Mouse (Mus musculus) intestine, embryonic 15.5 days (tissue): Measurements from ENCODE around the gene Msh5. TPM values are rescaled to one million over a fixed set of nuclear protein-coding genes. Genes with fewer than 3 reads are reported as not detected.

Experiments used
- ATAC-seq: fragments of 200-750 bp; cut with Nextera tagmentation; 2 replicates; pipeline ENCODE4 v1.8.0; 2017; ENCODE audit warnings: moderate TSS enrichment, moderate library complexity
- H3K27ac ChIP-seq: fragments of 300-500 bp; sonication (generic); 2 replicates; pipeline ENCODE4 v1.5.1; 2015; ENCODE audit warnings: mild to moderate bottlenecking, inconsistent platforms
- H3K27me3 ChIP-seq: fragments of 300-500 bp; sonication (generic); replicated peaks from 2 replicates; pipeline ENCODE4 v1.6.1; 2015; ENCODE audit warnings: inconsistent platforms
- H3K36me3 ChIP-seq: fragments of 300-500 bp; sonication (generic); 2 replicates; pipeline ENCODE4 v1.6.1; 2015; ENCODE audit warnings: inconsistent platforms
- H3K4me1 ChIP-seq: fragments of 300-500 bp; sonication (generic); replicated peaks from 2 replicates; pipeline ENCODE4 v1.6.1; 2015; ENCODE audit warnings: inconsistent platforms
- H3K4me2 ChIP-seq: fragments of 300-500 bp; sonication (generic); replicated peaks from 2 replicates; pipeline ENCODE4 v1.6.1; 2015; ENCODE audit warnings: mild to moderate bottlenecking, inconsistent platforms
- H3K4me3 ChIP-seq: fragments of 300-500 bp; sonication (generic); replicated peaks from 2 replicates; pipeline ENCODE4 v1.5.1; 2015; ENCODE audit warnings: inconsistent platforms
- H3K9ac ChIP-seq: fragments of 300-500 bp; sonication (generic); 2 replicates; pipeline ENCODE4 v1.6.1; 2015; ENCODE audit warnings: inconsistent platforms
- H3K9me3 ChIP-seq: fragments of 300-500 bp; sonication (generic); 2 replicates; pipeline ENCODE4 v1.6.1; 2016; ENCODE audit warnings: inconsistent platforms
- WGBS: fragments of 180-500 bp; shearing (Covaris S2); methylation state at CpG from one replicate; pipeline ENCODE4 v1.1.7; 2015; 5-methylcytosine and 5-hydroxymethylcytosine counted together
- polyA plus RNA-seq: library from polyadenylated mRNA; unstranded; fragments of >200 nt; fragmentation: Nextera tagmentation; extraction: Ambion mirVana; gene quantifications from 2 replicates; pipeline ENCODE4 v1.2.1, GENCODE M21; 2015

Msh5 gene
- polyA plus RNA-seq, 1 experiment from 2014 or later = 3.1 TPM

GRCm38 (mm10) chr17:35024261-35024660 lies 22.3 kb downstream of the Msh5 start:
- H3K4me1 ChIP-seq = peaks cover 47% of the 10 kb centered on the region
- H3K36me3 ChIP-seq = no peaks in the 10 kb centered on the region
- H3K27ac ChIP-seq = no peak overlapping the region
- H3K4me2 ChIP-seq = no peak overlapping the region
- H3K27me3 ChIP-seq = no peaks in the 10 kb centered on the region
- WGBS = 71% methylated on average over 13 of the region's 13 CpGs
- no peak for ATAC-seq
- H3K4me3 ChIP-seq = no peak overlapping the region
- H3K9me3 ChIP-seq = no peaks in the 10 kb centered on the region
- H3K9ac ChIP-seq = peak overlapping the region; percentile 26; the same call in 1 of the 2 replicates

DNA sequence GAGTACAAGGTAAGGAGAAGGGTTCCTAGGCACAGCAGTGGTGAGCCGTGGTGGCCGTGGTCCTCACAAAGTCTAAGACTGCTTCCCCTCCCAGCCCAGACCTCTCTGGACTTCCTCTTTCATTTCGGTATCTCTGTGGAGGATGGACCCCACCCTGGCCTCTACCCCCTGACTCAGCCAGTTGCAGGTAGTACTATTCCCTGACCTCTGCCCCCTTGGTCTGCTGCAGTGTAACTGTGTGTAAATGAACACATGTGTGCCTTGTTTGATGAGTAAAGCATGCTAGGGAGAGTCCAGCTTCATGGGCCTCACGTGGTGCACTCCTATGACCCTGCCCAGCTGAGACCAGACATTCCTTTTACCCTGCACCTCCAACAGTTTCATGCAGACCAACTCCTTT lies 22.8 kb downstream of the Msh5 start:
- H3K9me3 ChIP-seq = no peaks in the 10 kb centered on the region
- no peaks in the 10 kb centered on the region for H3K27me3 ChIP-seq
- peak; percentile 51 for ATAC-seq
- WGBS = 47% methylated on average over 4 of the region's 4 CpGs
- H3K9ac ChIP-seq = 0 out of 2 replicates have a peak overlapping the region, but pooled peaks have one; percentile 26
- H3K4me2 ChIP-seq = no peak overlapping the region
- no peak overlapping the region for H3K4me3 ChIP-seq
- H3K4me1 ChIP-seq = peaks cover 43% of the 10 kb centered on the region
- H3K36me3 ChIP-seq = no peaks in the 10 kb centered on the region
- no peak overlapping the region for H3K27ac ChIP-seq

DNA sequence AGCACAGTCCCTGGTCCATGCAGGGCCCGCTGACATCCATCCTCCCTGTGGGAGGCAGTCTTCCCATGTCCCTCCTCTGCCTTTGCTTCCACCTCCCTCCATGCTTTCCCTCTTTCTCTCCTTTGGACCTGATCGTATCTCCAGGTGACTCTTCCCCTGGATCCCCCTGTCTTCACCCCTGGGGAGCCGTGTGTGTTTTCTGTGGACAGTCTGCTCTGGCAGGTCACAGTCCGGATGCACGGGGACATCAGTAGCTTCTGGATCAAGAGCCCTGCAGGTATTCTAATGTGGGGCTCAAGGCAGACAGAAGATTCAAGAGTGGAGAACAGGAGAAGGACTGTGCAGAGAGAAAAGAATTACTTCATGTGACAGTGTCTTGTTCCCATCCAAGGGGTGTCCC lies 23.3 kb downstream of the Msh5 start:
- Histone ChIP-seq H3K4me2 (no peak overlapping the region), H3K9me3 (no peaks in the 10 kb centered on the region), H3K4me1 (peaks cover 39% of the 10 kb centered on the region), H3K36me3 (no peaks in the 10 kb centered on the region), H3K4me3 (no peak overlapping the region), H3K27ac (no peak overlapping the region), H3K27me3 (no peaks in the 10 kb centered on the region), H3K9ac (no peak overlapping the region)
- ATAC-seq = no peak
- WGBS = 86% methylated on average over 5 of the region's 5 CpGs

GRCm38 (mm10) chr17:35022541-35023060 lies 23.9 kb downstream of the Msh5 start:
- Histone ChIP-seq H3K9me3 (no peaks in the 10 kb centered on the region), H3K4me2 (no peak overlapping the region), H3K27ac (no peak overlapping the region), H3K36me3 (no peaks in the 10 kb centered on the region), H3K27me3 (no peaks in the 10 kb centered on the region), H3K9ac (no peak overlapping the region), H3K4me1 (peaks cover 37% of the 10 kb centered on the region), H3K4me3 (no peak overlapping the region)
- ATAC-seq = no peak
- 94% methylated on average over 8 of the region's 8 CpGs for WGBS

GRCm38 (mm10) chr17:35021842-35022477 lies 24.6 kb downstream of the Msh5 start:
- no peak overlapping the region for H3K4me2 ChIP-seq
- no peak overlapping the region for H3K4me3 ChIP-seq
- no peak overlapping the region; the same call in 1 of the 2 replicates for H3K27ac ChIP-seq
- H3K9ac ChIP-seq = no peak overlapping the region
- H3K9me3 ChIP-seq = no peaks in the 10 kb centered on the region
- no peaks in the 10 kb centered on the region for H3K27me3 ChIP-seq
- 41% methylated on average over 6 of the region's 6 CpGs for WGBS
- no peaks in the 10 kb centered on the region for H3K36me3 ChIP-seq
- peak; percentile 39; the same call in 1 of the 2 replicates for ATAC-seq
- H3K4me1 ChIP-seq = peaks cover 36% of the 10 kb centered on the region

DNA sequence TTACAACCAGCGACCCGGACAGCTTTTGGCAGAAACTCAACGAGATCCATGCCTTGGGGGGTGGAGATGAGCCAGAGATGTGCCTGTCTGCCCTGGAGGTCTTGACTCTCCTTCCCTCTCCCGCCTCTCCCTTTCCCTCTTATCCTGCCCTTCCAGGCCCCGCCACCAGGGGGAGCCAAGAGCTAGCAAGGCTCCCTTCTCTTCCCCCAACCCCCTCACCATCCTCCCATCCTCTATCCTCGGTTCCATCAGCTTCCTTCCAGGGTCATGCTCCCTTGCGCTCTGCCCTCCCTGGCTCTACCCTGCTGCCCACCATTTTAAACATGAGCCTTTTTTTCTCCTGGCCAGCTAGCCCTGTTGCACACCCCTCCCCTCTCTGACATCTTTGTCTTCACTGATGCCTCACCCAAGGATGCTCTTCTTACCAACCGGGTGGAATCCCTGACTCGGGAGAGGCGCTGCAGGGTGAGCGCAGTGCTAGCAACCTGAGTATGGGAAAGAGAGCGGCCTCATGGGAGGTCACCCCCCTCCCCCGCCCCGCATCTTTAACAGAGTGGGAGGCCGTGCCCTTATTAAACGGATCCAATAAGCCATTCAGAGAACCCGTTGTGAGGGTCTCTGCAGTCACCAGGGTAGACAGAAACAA lies 25.3 kb downstream of the Msh5 start:
- Histone ChIP-seq H3K36me3 (peaks cover 1% of the 10 kb centered on the region; the same call in 1 of the 2 replicates), H3K4me3 (no peak overlapping the region), H3K4me2 (peak overlapping the region; percentile 35), H3K27me3 (no peaks in the 10 kb centered on the region), H3K9me3 (no peaks in the 10 kb centered on the region), H3K4me1 (peaks cover 39% of the 10 kb centered on the region), H3K9ac (no peak overlapping the region), H3K27ac (no peak overlapping the region)
- ATAC-seq = peak; percentile 24
- 14% methylated on average over 17 of the region's 17 CpGs for WGBS

DNA sequence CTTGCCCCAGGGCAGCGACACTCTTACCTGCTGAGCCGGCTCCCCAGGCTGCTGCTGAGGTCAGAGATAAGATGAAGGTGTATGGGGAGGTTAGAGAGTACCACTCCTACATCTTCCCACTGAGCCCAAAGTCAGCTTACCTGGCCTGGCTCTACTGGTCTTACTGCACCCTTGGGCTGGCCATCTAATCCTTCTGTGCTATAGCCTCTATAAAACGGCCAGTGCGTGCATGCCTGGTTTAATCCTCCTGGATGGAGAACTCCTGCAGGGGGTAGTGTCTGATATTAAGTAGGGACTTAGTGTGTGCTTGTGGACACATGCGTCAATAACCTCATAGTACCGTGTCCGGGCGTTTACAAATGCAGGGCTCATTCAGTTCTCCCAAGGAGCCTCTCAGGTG lies 26.0 kb downstream of the Msh5 start:
- H3K9ac ChIP-seq = no peak overlapping the region
- no peak for ATAC-seq
- WGBS = 84% methylated on average over 8 of the region's 8 CpGs
- H3K4me1 ChIP-seq = peaks cover 38% of the 10 kb centered on the region
- H3K27me3 ChIP-seq = no peaks in the 10 kb centered on the region
- H3K9me3 ChIP-seq = no peaks in the 10 kb centered on the region
- peaks cover 8% of the 10 kb centered on the region for H3K36me3 ChIP-seq
- H3K4me2 ChIP-seq = no peak overlapping the region
- no peak overlapping the region for H3K27ac ChIP-seq
- no peak overlapping the region for H3K4me3 ChIP-seq

GRCm38 (mm10) chr17:35019894-35020293 lies 26.7 kb downstream of the Msh5 start:
- ATAC-seq = no peak
- H3K27ac ChIP-seq = no peak overlapping the region
- 81% methylated on average over 11 of the region's 11 CpGs for whole genome bisulfite sequencing

DNA sequence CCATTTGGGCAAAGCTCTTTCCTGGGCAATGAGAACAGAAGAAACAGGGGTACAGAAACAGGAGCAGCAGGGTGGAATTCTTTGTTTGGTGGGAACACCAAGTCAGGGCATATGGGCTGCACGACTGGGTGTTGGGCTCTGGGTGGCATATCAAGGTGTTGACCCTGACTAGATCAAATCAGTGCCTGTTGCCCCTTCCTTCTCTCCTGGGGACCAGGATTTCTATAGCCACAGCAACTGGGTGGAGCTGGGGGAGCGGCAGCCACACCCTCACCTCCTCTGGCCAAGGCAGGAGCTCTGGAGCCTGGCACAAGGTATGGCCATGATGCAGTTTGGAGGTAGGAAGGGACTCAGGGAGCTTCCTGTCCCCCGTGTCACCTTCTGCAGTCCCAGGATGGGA lies 28.4 kb downstream of the Msh5 start:
- H3K4me1 ChIP-seq = peaks cover 20% of the 10 kb centered on the region
- no peak overlapping the region for H3K4me2 ChIP-seq
- ATAC-seq = no peak
- H3K4me3 ChIP-seq = no peak overlapping the region
- WGBS = 74% methylated on average over 3 of the region's 3 CpGs
- peaks cover 32% of the 10 kb centered on the region for H3K36me3 ChIP-seq
- H3K9ac ChIP-seq = no peak overlapping the region
- H3K27ac ChIP-seq = no peak overlapping the region
- no peaks in the 10 kb centered on the region for H3K9me3 ChIP-seq
- no peaks in the 10 kb centered on the region for H3K27me3 ChIP-seq

More at GRCm38 (mm10) chr17:35019894-35020293, 26.7 kb downstream of the Msh5 start:
- peaks cover 15% of the 10 kb centered on the region for H3K36me3 ChIP-seq
- no peaks in the 10 kb centered on the region for H3K27me3 ChIP-seq
- peaks cover 34% of the 10 kb centered on the region for H3K4me1 ChIP-seq
- no peaks in the 10 kb centered on the region for H3K9me3 ChIP-seq
- no peak overlapping the region for H3K4me2 ChIP-seq
- H3K4me3 ChIP-seq = no peak overlapping the region
- no peak overlapping the region for H3K9ac ChIP-seq

DNA sequence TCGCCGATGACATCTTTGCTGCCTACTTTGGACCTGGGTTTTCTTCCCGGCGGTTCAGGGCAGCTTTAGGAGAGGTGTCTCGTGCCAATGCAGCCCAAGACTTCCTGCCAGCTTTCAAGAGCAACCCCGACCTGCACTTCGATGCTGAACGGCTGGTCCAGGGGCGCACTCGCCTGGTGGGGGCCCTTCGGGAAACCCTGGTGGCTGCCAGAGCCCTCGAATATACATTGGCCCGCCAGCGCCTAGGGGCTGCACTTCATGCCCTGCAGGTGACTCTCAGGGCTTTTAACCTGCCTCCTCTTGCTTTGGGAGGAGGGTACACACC lies 28.9 kb downstream of the Msh5 start:
- Histone ChIP-seq H3K4me3 (no peak overlapping the region), H3K9ac (no peak overlapping the region), H3K36me3 (peaks cover 36% of the 10 kb centered on the region), H3K4me1 (peaks cover 20% of the 10 kb centered on the region), H3K9me3 (no peaks in the 10 kb centered on the region), H3K4me2 (no peak overlapping the region), H3K27ac (no peak overlapping the region), H3K27me3 (no peaks in the 10 kb centered on the region)
- ATAC-seq = no peak
- 72% methylated on average over 14 of the region's 14 CpGs for WGBS

DNA sequence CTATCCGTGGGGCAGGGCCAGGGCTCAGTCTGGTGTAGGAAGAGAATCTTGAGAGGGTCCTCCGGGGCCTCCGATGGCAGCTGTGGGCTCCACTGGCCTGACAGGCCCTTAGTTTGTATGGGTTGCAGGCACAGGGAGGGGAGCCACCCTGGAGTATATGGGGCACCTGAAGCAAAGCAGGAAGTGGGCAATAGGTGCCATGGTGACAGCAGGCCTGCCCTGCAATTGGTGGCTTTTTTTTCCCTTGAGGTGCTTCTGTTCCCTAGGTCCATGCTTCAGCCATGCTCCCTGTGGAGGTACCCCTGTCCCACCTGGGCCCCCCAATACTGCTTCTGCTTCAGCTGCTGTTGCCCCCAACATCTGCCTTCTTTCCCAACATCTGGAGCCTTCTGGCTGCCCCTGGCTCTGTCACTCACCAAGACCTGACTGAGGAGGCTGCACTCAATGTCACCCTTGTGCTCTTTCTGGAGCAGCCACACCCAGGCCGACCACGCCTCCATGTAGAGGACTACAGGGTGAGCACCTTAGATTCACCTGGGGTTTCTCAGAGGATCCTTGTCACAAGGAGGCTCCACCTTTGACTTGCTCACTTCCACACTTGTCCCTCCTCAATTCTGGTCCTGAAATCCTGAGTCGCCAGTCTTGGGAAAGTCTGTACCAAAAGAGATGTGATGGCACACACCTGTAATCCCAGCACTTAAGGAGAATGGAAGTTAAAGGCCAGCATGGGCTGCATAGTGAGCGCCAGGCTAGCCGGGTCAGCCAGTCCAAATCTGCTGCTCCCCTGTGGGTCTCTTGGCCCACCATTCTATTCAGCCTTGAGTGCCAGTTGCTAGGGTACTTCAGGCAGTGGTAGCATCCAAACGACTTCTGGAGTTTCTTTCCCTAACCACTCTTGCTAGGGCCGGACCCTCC lies 29.5 kb downstream of the Msh5 start:
- ATAC-seq = peak; percentile 0; the same call in 1 of the 2 replicates
- Histone ChIP-seq H3K9ac (0 out of 2 replicates have a peak overlapping the region, but pooled peaks have one; percentile 20), H3K4me1 (peaks cover 20% of the 10 kb centered on the region), H3K9me3 (no peaks in the 10 kb centered on the region), H3K36me3 (peaks cover 43% of the 10 kb centered on the region), H3K27ac (0 out of 2 replicates have a peak overlapping the region, but pooled peaks have one; percentile 22), H3K27me3 (no peaks in the 10 kb centered on the region), H3K4me2 (no peak overlapping the region), H3K4me3 (no peak overlapping the region)
- 75% methylated on average over 10 of the region's 10 CpGs for WGBS

DNA sequence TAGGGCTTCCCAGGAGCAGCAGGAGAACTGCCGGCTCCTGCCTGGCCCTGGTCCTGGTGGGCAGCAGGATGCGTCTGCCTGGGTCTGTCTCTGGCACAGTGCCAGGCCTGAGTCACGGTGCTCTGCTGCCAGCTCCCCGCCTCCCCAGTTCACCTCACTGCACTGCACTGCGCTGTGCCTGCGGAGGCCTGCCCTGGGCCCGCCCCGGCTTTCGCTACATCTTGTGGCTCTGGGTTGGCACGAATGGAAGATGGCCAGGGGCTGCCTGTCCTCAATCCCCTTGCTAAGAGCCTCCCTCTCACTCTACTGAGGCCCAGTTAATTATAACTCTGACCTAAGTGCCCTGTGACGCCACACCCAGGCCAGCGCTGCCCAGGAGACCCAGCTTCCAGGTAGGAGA lies 30.2 kb downstream of the Msh5 start, which contains the start of gene Vwa7:
Gene Vwa7, plus strand, starts transcription at position 204 of the 400 bp plus-strand sequence.
- peak; percentile 57 for ATAC-seq
- Histone ChIP-seq H3K36me3 (peaks cover 48% of the 10 kb centered on the region), H3K4me2 (no peak within 1 kb of the TSS), H3K9ac (peak within 1 kb of the TSS; percentile 20; the same call in 1 of the 2 replicates), H3K4me3 (no peak within 1 kb of the TSS), H3K27me3 (no peaks in the 10 kb centered on the region), H3K9me3 (no peaks in the 10 kb centered on the region), H3K4me1 (peaks cover 17% of the 10 kb centered on the region), H3K27ac (0 out of 2 replicates have a peak within 1 kb of the TSS, but pooled peaks have one; percentile 22)
- WGBS = 58% methylated on average over 12 of the region's 12 CpGs
